Mouse (Mus musculus) liver, adult 2 months (tissue): ENCODE data around the gene Ttn. TPM values are rescaled to one million over a fixed set of nuclear protein-coding genes. Genes with fewer than 3 reads are reported as not detected.

ENCODE experiments used
- DNase-seq: peaks from one replicate; pipeline ENCODE4 v3.0.0-alpha.2; 2011; ENCODE audit warnings: low read depth, low spot score; ENCODE audit errors: extremely low read depth
- H3K27ac ChIP-seq: fragments of 200-500 bp; replicated peaks from 2 replicates; pipeline ENCODE4 v1.5.1; 2012; ENCODE audit warnings: low read depth, mild to moderate bottlenecking, control low read depth, inconsistent platforms, low read length; ENCODE audit not compliant: insufficient read depth
- H3K27me3 ChIP-seq: fragments of 200-500 bp; 2 replicates; pipeline ENCODE4 v1.6.1; 2012; ENCODE audit warnings: mild to moderate bottlenecking, moderate library complexity, low read length, inconsistent platforms; ENCODE audit not compliant: control insufficient read depth, insufficient read depth
- H3K36me3 ChIP-seq: fragments of 200-500 bp; 2 replicates; pipeline ENCODE4 v1.6.1; 2012; ENCODE audit warnings: low read length, inconsistent platforms; ENCODE audit not compliant: control insufficient read depth, insufficient read depth
- H3K4me1 ChIP-seq: fragments of 200-500 bp; 2 replicates; pipeline ENCODE4 v1.6.1; 2011; ENCODE audit warnings: low read length; ENCODE audit not compliant: control insufficient read depth, insufficient read depth
- H3K4me3 ChIP-seq: fragments of 200-500 bp; 2 replicates; pipeline ENCODE4 v1.5.1; 2011; ENCODE audit warnings: low read depth, mild to moderate bottlenecking, control low read depth, low read length, moderate library complexity; ENCODE audit not compliant: insufficient read depth
- H3K79me2 ChIP-seq: fragments of 200-500 bp; 2 replicates; pipeline ENCODE4 v1.6.1; 2012; ENCODE audit warnings: inconsistent platforms, mild to moderate bottlenecking, low read length, moderate library complexity; ENCODE audit not compliant: control insufficient read depth, insufficient read depth
- H3K9ac ChIP-seq: fragments of 200-500 bp; 2 replicates; pipeline ENCODE4 v1.6.1; 2012; ENCODE audit warnings: low read depth, mild to moderate bottlenecking, control low read depth, inconsistent platforms, low read length
- CTCF ChIP-seq: fragments of 200-500 bp; IDR thresholded peaks from 2 replicates; pipeline ENCODE4 v1.5.1; 2011; ENCODE audit warnings: low read depth, low read length, control low read depth
- POLR2A ChIP-seq: fragments of 200-500 bp; IDR thresholded peaks from 2 replicates; pipeline ENCODE4 v1.6.1; 2011; ENCODE audit warnings: low read length, control low read depth; ENCODE audit not compliant: insufficient read depth; ENCODE audit errors: extremely low read depth
- WGBS: fragments of 180-500 bp; shearing (Covaris S2); methylation state at CpG from one replicate; pipeline ENCODE4 v1.1.7; 2018; 5-methylcytosine and 5-hydroxymethylcytosine counted together
- polyA plus RNA-seq: library from polyadenylated mRNA; depleted of rRNA; stranded (reverse); fragments of >200 nt; gene quantifications from 2 replicates; pipeline ENCODE4 v1.2.3, GENCODE M21; 2012
- total RNA-seq: library from RNA; depleted of rRNA; stranded (reverse); fragments of >200 nt; gene quantifications from 2 replicates; pipeline ENCODE4 v1.2.3, GENCODE M21; 2014

Ttn gene
- total and polyA plus RNA-seq, 2 experiments: 0.01 to 4.9 TPM

DNA sequence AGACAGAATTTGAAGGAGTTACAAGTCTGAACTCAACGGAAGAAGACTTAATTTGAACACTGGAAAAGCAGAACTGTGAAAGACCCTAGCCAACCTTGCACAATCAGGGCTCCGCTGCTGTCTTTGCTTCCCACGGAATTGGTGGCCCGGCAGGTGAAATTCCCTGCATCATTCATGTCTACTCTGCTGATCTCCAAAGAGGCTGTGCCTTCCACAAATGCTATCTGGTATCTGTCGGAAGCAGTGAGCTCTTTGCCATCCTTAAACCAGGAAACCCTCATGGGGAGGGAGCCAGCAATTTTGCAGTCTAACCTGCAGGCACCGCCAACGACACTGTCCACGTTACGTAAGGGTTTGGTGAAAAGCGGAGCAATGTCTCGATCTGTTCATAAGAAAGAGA, 82.5 kb downstream of the Ttn start:
- TF ChIP-seq POLR2A (no peak), CTCF (no peak)
- WGBS: 92% methylated on average over 11 of the region's 11 CpGs

DNA sequence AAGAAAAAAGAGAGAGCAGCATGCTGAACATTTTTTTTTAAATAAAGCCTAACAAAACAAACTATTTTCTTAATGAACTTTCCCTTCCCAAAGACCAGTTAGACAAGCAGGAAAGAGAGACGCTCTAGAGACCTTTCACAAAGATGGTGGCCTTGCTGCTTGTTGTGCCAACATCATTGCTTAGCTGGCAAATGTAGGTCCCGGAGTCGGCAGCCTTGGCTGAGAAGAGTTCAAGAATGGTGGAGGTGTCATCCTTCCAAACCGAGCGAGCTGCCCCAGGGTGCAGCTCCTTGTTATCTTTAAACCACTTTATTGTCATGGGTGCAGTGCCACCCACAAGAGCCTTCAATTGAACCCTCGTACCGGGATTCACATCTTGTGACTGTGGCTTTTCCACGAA, 85.4 kb downstream of the Ttn start:
- 84% methylated on average over 8 of the region's 8 CpGs for WGBS

More for the DNA sequence above, 82.5 kb downstream of the Ttn start:
- Histone ChIP-seq H3K36me3 (no peaks in the 10 kb centered on the region), H3K27ac (no peak overlapping the region), H3K4me1 (no peaks in the 10 kb centered on the region), H3K27me3 (no peaks in the 10 kb centered on the region), H3K9ac (no peak overlapping the region), H3K79me2 (no peaks in the 10 kb centered on the region), H3K4me3 (no peak overlapping the region)
- no peak for DNase-seq

DNA sequence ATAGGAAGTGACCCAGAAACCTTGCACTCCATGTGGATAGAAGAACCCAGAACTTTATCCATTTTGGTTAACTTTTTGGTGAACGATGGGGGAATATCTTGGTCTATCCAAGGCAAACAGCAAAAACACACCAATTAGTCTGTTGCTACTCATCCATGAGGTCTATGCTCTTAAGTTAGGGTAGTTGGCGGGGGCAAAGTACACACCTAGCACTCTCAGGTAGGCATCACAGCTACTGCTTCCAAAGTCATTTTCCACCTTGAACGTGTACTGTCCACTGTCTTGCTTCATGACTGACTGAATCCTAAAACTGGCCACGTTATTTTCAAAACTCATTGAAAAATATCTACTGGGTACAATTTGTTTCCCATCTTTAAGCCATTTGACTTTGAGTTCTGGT, 87.0 kb downstream of the Ttn start:
- WGBS: 82% methylated on average over 4 of the region's 4 CpGs

More for the DNA sequence above, 85.4 kb downstream of the Ttn start:
- no peak overlapping the region for H3K4me3 ChIP-seq
- DNase-seq: no peak
- no peak overlapping the region for H3K27ac ChIP-seq
- TF ChIP-seq CTCF: no peak
- no peak for TF ChIP-seq POLR2A
- no peaks in the 10 kb centered on the region for H3K79me2 ChIP-seq
- H3K36me3 ChIP-seq: no peaks in the 10 kb centered on the region
- no peaks in the 10 kb centered on the region for H3K4me1 ChIP-seq
- H3K27me3 ChIP-seq: no peaks in the 10 kb centered on the region
- H3K9ac ChIP-seq: no peak overlapping the region

DNA sequence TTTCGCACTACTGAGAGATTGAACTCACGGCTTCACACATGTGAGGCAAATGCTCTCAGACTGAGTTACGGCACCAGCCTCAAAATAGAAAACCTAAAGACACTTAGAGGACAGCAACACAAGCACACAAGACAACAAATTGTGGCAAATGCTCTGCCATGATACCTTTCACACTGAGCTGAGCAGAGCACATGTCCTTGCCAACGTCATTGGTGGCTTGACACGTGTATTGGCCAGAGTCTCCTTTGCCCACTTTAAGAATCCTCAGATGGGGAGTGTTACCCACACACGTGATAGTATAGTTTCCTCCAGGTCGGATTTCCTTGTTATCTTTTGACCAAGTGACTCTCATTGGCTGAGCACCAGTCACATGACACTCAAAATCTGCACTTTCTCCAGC, 93.6 kb downstream of the Ttn start:
- Histone ChIP-seq H3K4me1 (no peaks in the 10 kb centered on the region), H3K79me2 (no peaks in the 10 kb centered on the region), H3K27me3 (no peaks in the 10 kb centered on the region), H3K36me3 (no peaks in the 10 kb centered on the region), H3K4me3 (no peak overlapping the region), H3K9ac (no peak overlapping the region), H3K27ac (no peak overlapping the region)
- DNase-seq: no peak
- no peak for TF ChIP-seq CTCF
- no peak for TF ChIP-seq POLR2A
- WGBS: 77% methylated on average over 7 of the region's 7 CpGs

More for the DNA sequence above, 87.0 kb downstream of the Ttn start:
- Histone ChIP-seq H3K4me3 (no peak overlapping the region), H3K27ac (no peak overlapping the region), H3K4me1 (no peaks in the 10 kb centered on the region), H3K36me3 (no peaks in the 10 kb centered on the region), H3K79me2 (no peaks in the 10 kb centered on the region), H3K27me3 (no peaks in the 10 kb centered on the region), H3K9ac (no peak overlapping the region)
- DNase-seq: no peak
- TF ChIP-seq CTCF: no peak
- no peak for TF ChIP-seq POLR2A

DNA sequence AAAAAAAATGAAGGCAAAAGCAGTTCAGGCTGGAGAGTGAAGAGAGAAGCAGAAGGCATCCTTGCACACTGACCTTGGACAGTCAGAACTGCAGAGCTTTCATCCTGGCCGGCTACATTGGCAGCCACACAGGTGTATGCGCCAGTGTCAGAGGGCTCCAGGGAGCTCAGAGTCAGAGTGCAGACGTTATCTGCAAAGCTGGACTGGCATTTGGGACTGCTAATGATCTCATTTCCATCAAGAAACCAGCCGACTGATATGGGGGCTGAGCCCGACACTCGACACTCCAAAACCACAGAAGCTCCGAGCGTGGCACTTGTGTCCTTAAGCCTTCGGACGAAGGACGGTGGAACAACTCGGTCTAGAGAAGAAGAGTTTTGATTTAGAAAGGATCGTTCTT, 96.5 kb downstream of the Ttn start:
- H3K36me3 ChIP-seq: no peaks in the 10 kb centered on the region
- no peak overlapping the region for H3K4me3 ChIP-seq
- no peaks in the 10 kb centered on the region for H3K4me1 ChIP-seq
- no peaks in the 10 kb centered on the region for H3K27me3 ChIP-seq
- no peak for DNase-seq
- no peak overlapping the region for H3K27ac ChIP-seq
- WGBS: 81% methylated on average over 13 of the region's 13 CpGs
- TF ChIP-seq POLR2A: no peak
- no peak for TF ChIP-seq CTCF
- H3K79me2 ChIP-seq: no peaks in the 10 kb centered on the region
- H3K9ac ChIP-seq: no peak overlapping the region

DNA sequence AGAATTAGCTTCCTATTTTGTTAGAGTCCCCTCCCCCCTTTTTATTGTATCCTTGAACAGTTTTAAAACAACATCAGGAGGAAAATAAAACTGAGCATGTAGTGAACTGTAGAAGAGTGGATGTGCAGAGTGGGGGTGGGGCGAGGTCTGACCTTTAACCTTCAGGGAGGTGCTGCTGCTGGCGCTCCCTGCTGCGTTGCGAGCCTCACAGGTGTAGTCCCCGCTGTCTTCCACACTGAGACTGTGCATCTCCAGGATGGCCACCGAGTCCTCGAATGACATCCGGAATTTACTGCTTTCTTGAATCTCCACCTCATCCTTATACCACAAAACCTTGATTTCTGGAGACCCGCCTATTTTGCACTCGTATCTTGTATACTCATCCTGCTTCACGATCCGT, 100.9 kb downstream of the Ttn start:
- Histone ChIP-seq H3K79me2 (no peaks in the 10 kb centered on the region), H3K27ac (no peak overlapping the region), H3K4me1 (no peaks in the 10 kb centered on the region), H3K36me3 (no peaks in the 10 kb centered on the region), H3K4me3 (no peak overlapping the region), H3K9ac (no peak overlapping the region), H3K27me3 (no peaks in the 10 kb centered on the region; the same call in 1 of the 2 replicates)
- DNase-seq: no peak
- TF ChIP-seq CTCF: no peak
- TF ChIP-seq POLR2A: no peak
- WGBS: 81% methylated on average over 12 of the region's 12 CpGs
